Mouse (Mus musculus): Measurements from ENCODE around the gene 4430402I18Rik. TPM values are rescaled to one million over a fixed set of nuclear protein-coding genes. Genes with fewer than 3 reads are reported as not detected.

4430402I18Rik gene
- polyA plus RNA-seq, 1 experiment from 2014 or later: 3.4 TPM

DNA sequence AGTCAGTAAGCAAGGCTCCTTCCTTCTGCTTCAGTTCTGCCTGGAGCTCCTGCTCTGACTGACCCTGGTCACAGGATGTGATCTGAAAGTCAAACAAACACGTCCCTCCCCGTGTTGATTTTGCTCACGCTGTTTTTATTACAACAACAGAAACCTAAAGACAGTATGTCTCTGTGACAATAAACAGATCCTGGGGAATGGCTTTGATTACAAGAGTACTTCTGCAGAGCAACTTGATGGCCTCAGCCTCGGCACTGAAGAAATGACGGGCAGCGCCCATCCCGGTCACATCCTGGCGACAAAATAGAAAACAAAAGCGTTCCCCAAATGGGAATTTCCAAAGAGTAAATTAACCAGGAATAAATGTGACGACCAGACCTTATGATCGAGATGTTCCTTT, 2.7 kb upstream of the 4430402I18Rik start:
- Histone ChIP-seq H3K9me3 (ENCODE audit: low read length) (no peaks in the 10 kb centered on the region), H3K4me3 (ENCODE audit: low read length) (no peak overlapping the region), H3K36me3 (ENCODE audit: insufficient read depth, low read length) (no peaks in the 10 kb centered on the region), H3K4me1 (ENCODE audit: insufficient read depth, low read length) (peaks cover 7% of the 10 kb centered on the region; the same call in 1 of the 2 replicates), H3K9ac (replicated peaks; ENCODE audit: low read length) (no peak overlapping the region), H3K27me3 (ENCODE audit: insufficient read depth, low read length) (peaks cover 5% of the 10 kb centered on the region; the same call in 1 of the 2 replicates), H3K27ac (ENCODE audit: low read length) (no peak overlapping the region), H3K4me2 (replicated peaks; ENCODE audit: low read depth, low read length) (0 out of 2 replicates have a peak overlapping the region, but pooled peaks have one; percentile 15)
- WGBS: 36% methylated on average over 11 of the region's 11 CpGs
- no peak for ATAC-seq (ENCODE audit: low FRiP score, low TSS enrichment)

DNA sequence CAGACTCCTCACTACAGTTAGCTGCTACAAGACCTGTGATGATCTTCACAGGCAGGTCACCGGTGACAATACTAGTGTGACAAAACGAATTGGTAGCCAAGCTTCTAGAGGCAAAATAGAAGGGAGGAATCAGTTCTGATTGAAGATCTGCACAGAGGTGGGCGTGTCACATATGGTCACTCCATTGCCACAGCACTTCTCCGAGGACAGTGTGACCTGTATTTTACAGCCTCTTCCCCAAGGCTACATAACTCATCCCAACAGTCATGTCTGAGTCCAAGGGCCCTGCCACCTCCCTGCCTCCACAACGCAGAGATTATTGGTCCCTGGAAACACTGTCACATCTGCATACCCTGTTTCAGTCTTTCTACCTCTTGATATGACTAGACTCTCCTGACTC, 1.6 kb upstream of the 4430402I18Rik start:
- ATAC-seq (ENCODE audit: low FRiP score, low TSS enrichment): no peak
- Histone ChIP-seq H3K36me3 (ENCODE audit: insufficient read depth, low read length) (no peaks in the 10 kb centered on the region), H3K27me3 (ENCODE audit: insufficient read depth, low read length) (no peaks in the 10 kb centered on the region; the same call in 1 of the 2 replicates), H3K27ac (ENCODE audit: low read length) (no peak overlapping the region), H3K4me2 (replicated peaks; ENCODE audit: low read depth, low read length) (no peak overlapping the region), H3K4me1 (ENCODE audit: insufficient read depth, low read length) (peaks cover 15% of the 10 kb centered on the region), H3K9me3 (ENCODE audit: low read length) (no peaks in the 10 kb centered on the region), H3K4me3 (ENCODE audit: low read length) (no peak overlapping the region), H3K9ac (replicated peaks; ENCODE audit: low read length) (no peak overlapping the region)
- whole genome bisulfite sequencing: 66% methylated on average over 5 of the region's 5 CpGs

DNA sequence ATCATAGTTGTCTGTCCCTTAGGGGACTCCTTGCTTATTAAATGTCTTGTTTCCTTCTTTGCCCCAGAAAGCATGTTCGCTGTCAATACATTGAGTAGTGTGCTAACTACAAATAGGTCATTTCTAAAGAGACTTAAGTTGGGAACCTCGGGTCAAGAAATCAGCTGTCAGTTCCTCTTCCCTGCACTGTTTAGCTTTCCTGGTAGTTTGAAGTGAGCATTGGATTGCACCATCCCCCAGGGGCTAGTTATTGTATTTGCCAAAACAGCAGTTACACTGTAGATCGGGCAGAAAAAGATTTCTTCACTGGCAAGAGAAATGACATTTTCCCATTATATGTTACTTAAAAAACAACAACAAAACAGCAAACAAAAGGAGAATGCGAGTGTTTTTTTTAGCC, 578 bp upstream of the 4430402I18Rik start:
- no peak for ATAC-seq (ENCODE audit: low FRiP score, low TSS enrichment)
- peaks cover 16% of the 10 kb centered on the region for H3K4me1 ChIP-seq (ENCODE audit: insufficient read depth, low read length)
- no peaks in the 10 kb centered on the region for H3K36me3 ChIP-seq (ENCODE audit: insufficient read depth, low read length)
- no peaks in the 10 kb centered on the region for H3K9me3 ChIP-seq (ENCODE audit: low read length)
- no peak overlapping the region for H3K4me2 ChIP-seq (replicated peaks; ENCODE audit: low read depth, low read length)
- H3K9ac ChIP-seq (replicated peaks; ENCODE audit: low read length): no peak overlapping the region
- no peak overlapping the region for H3K4me3 ChIP-seq (ENCODE audit: low read length)
- WGBS: 76% methylated on average over 4 of the region's 4 CpGs
- H3K27ac ChIP-seq (ENCODE audit: low read length): no peak overlapping the region
- H3K27me3 ChIP-seq (ENCODE audit: insufficient read depth, low read length): no peaks in the 10 kb centered on the region

DNA sequence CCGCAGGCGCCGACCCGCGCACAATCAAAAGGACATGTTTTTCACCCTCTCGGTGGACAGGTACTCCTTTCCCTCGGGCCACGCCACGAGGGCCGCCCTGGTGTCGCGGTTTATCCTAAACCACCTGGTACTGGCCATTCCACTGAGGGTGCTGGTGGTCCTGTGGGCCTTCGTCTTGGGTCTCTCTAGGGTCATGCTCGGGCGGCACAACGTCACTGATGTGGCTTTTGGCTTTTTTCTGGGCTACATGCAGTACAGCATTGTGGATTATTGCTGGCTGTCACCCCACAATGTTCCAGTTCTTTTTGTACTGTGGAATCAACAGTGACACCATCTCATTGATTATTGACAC, 3.1 kb downstream of the 4430402I18Rik start:
- WGBS: 6% methylated on average over 16 of the region's 16 CpGs
- no peaks in the 10 kb centered on the region for H3K36me3 ChIP-seq (ENCODE audit: insufficient read depth, low read length)
- ATAC-seq (ENCODE audit: low FRiP score, low TSS enrichment): no peak; the same call in 1 of the 2 replicates
- H3K27me3 ChIP-seq (ENCODE audit: insufficient read depth, low read length): no peaks in the 10 kb centered on the region
- peak overlapping the region; percentile 88 for H3K9ac ChIP-seq (replicated peaks; ENCODE audit: low read length)
- H3K4me1 ChIP-seq (ENCODE audit: insufficient read depth, low read length): peaks cover 16% of the 10 kb centered on the region
- H3K9me3 ChIP-seq (ENCODE audit: low read length): no peaks in the 10 kb centered on the region
- peak overlapping the region; percentile 85 for H3K4me3 ChIP-seq (ENCODE audit: low read length)
- H3K4me2 ChIP-seq (replicated peaks; ENCODE audit: low read depth, low read length): peak overlapping the region; percentile 87
- H3K27ac ChIP-seq (ENCODE audit: low read length): no peak overlapping the region

DNA sequence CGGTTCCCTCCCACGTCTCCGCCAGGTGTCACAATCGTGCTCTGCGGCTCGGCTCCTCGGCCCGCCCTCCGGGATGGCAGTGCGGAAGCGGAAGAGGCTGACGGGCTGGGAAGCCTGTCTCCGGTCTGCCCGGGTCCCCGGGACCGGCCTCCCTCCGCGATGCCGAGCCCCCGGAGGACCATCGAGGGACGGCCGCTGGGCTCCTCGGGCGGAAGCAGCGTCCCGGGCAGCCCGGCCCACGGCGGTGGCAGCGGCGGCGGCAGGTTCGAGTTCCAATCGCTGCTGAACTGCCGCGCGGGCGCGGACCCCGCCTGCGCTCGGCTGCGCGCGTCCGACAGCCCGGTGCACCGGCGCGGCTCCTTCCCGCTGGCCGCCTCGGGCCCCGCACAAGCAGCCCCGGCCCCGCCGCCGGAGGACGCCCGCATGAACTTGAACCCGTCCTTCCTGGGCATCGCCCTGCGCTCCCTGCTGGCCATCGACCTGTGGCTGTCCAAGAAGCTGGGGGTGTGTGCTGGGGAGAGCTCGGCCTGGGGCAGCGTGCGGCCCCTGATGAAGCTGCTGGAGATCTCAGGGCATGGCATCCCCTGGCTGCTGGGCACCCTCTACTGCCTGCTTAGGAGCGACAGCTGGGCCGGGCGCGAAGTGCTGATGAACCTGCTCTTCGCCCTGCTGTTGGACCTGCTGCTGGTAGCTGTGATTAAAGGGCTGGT, 3.6 kb downstream of the 4430402I18Rik start, which contains the start of gene Plpp6:
Gene Plpp6, plus strand, starts transcription at position 112 of the 710 bp plus-strand sequence.
- WGBS: under 1% methylated on average over 64 of the region's 73 CpGs
- peak; percentile 94 for ATAC-seq (ENCODE audit: low FRiP score, low TSS enrichment)
- Histone ChIP-seq H3K4me3 (ENCODE audit: low read length) (peak within 1 kb of the TSS; percentile 85), H3K9ac (replicated peaks; ENCODE audit: low read length) (peak within 1 kb of the TSS; percentile 88), H3K4me2 (replicated peaks; ENCODE audit: low read depth, low read length) (peak within 1 kb of the TSS; percentile 87), H3K9me3 (ENCODE audit: low read length) (no peaks in the 10 kb centered on the region), H3K36me3 (ENCODE audit: insufficient read depth, low read length) (no peaks in the 10 kb centered on the region), H3K27me3 (ENCODE audit: insufficient read depth, low read length) (no peaks in the 10 kb centered on the region), H3K27ac (ENCODE audit: low read length) (peak within 1 kb of the TSS; percentile 46), H3K4me1 (ENCODE audit: insufficient read depth, low read length) (peaks cover 16% of the 10 kb centered on the region)

DNA sequence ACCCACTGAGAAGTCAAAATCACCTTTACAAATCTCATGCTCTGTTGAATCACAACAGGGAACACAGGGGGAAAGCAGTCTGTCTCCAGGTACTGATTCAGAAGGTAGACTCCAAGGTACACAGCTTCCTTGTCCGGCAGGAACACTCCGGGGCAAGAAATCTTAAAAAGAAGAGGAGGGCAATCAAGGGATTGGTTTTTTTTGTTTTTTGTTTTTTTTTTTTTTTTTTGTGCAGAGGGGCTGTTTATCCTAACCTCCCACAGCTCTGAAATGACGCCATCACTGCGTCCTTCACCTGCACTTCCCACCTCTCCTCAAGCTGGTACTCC, 4.1 kb downstream of the 4430402I18Rik start:
- 0% methylated on average over 4 of the region's 4 CpGs for WGBS
- Histone ChIP-seq H3K4me3 (ENCODE audit: low read length) (peak overlapping the region; percentile 85), H3K36me3 (ENCODE audit: insufficient read depth, low read length) (no peaks in the 10 kb centered on the region), H3K27ac (ENCODE audit: low read length) (no peak overlapping the region; the same call in 1 of the 2 replicates), H3K9ac (replicated peaks; ENCODE audit: low read length) (peak overlapping the region; percentile 88), H3K27me3 (ENCODE audit: insufficient read depth, low read length) (no peaks in the 10 kb centered on the region), H3K4me1 (ENCODE audit: insufficient read depth, low read length) (peaks cover 16% of the 10 kb centered on the region), H3K4me2 (replicated peaks; ENCODE audit: low read depth, low read length) (peak overlapping the region; percentile 87), H3K9me3 (ENCODE audit: low read length) (no peaks in the 10 kb centered on the region)
- ATAC-seq (ENCODE audit: low FRiP score, low TSS enrichment): no peak

DNA sequence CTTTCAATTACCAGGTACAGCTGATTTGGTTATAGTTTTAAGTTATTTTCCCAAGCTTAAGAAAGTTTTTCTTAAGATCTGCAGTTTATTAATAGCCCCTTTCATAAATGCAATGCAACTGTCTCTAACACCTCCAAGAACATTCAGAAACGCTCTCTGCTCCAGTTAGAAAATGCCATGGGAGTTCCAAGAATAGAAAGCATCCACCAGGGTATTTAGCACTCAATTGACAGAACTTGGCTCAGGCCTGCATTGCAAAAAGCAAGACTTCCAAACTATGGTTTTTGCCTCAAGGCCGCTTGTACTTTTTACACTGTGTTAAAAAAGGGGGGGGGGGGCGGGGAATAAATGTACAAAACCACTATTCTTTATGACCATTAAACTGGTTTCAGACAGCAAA, 4.5 kb downstream of the 4430402I18Rik start:
- ATAC-seq (ENCODE audit: low FRiP score, low TSS enrichment): no peak

DNA sequence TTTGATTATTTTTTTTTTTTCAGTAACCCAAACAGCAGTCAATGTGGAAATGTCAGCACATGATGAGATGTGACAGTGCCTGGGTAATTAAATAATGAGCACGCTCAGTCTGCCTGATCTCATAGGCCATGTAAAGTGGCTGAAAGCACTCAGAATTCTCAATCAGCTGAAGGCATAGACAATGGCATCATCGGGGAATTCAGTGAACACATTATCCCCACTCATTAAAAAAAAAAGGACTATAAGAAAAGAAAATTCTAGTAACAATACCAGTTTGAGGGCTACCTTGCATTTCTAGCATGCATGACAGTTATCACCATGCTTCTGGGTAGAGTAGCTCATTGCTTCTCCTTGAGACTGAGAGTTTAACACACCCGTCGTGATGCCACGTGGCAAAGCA, 16.3 kb downstream of the 4430402I18Rik start:
- Histone ChIP-seq H3K4me3 (ENCODE audit: low read length) (no peak overlapping the region), H3K27me3 (ENCODE audit: insufficient read depth, low read length) (no peaks in the 10 kb centered on the region), H3K27ac (ENCODE audit: low read length) (no peak overlapping the region), H3K9ac (replicated peaks; ENCODE audit: low read length) (no peak overlapping the region), H3K36me3 (ENCODE audit: insufficient read depth, low read length) (no peaks in the 10 kb centered on the region), H3K4me1 (ENCODE audit: insufficient read depth, low read length) (no peaks in the 10 kb centered on the region), H3K9me3 (ENCODE audit: low read length) (no peaks in the 10 kb centered on the region), H3K4me2 (replicated peaks; ENCODE audit: low read depth, low read length) (no peak overlapping the region)
- WGBS: 84% methylated on average over 5 of the region's 5 CpGs
- ATAC-seq (ENCODE audit: low FRiP score, low TSS enrichment): no peak

More for the DNA sequence above, 4.5 kb downstream of the 4430402I18Rik start:
- peak overlapping the region; percentile 85 for H3K4me3 ChIP-seq (ENCODE audit: low read length)
- H3K9ac ChIP-seq (replicated peaks; ENCODE audit: low read length): peak overlapping the region; percentile 88
- H3K4me2 ChIP-seq (replicated peaks; ENCODE audit: low read depth, low read length): peak overlapping the region; percentile 87
- peaks cover 16% of the 10 kb centered on the region for H3K4me1 ChIP-seq (ENCODE audit: insufficient read depth, low read length)
- 38% methylated on average over 3 of the region's 3 CpGs for WGBS
- no peaks in the 10 kb centered on the region for H3K27me3 ChIP-seq (ENCODE audit: insufficient read depth, low read length)
- no peaks in the 10 kb centered on the region for H3K9me3 ChIP-seq (ENCODE audit: low read length)
- H3K36me3 ChIP-seq (ENCODE audit: insufficient read depth, low read length): no peaks in the 10 kb centered on the region
- H3K27ac ChIP-seq (ENCODE audit: low read length): no peak overlapping the region

DNA sequence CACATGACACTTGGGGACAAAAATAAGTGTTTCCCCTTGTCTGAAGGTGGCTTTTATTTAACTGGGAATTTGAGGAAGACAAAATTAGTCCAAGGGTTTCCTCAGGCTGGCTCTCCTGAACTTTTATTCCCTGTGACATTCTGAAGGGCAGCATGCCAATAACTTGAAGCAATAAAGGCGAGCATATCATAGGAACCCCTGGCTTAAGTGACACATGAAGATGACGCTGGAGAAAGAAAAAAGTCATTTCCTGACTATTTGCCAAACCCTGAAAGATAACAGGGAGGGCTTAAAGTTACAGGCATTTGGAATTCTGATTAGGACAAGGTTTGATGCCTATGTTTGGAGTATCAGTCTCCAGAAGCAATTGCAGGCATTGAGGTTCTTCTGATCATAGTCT, 20.3 kb downstream of the 4430402I18Rik start:
- Histone ChIP-seq H3K27ac (ENCODE audit: low read length) (no peak overlapping the region), H3K9ac (replicated peaks; ENCODE audit: low read length) (no peak overlapping the region), H3K9me3 (ENCODE audit: low read length) (no peaks in the 10 kb centered on the region), H3K27me3 (ENCODE audit: insufficient read depth, low read length) (no peaks in the 10 kb centered on the region), H3K4me2 (replicated peaks; ENCODE audit: low read depth, low read length) (no peak overlapping the region), H3K4me1 (ENCODE audit: insufficient read depth, low read length) (no peaks in the 10 kb centered on the region), H3K4me3 (ENCODE audit: low read length) (no peak overlapping the region), H3K36me3 (ENCODE audit: insufficient read depth, low read length) (no peaks in the 10 kb centered on the region)
- ATAC-seq (ENCODE audit: low FRiP score, low TSS enrichment): no peak
- 48% methylated on average over 2 of the region's 2 CpGs for WGBS

DNA sequence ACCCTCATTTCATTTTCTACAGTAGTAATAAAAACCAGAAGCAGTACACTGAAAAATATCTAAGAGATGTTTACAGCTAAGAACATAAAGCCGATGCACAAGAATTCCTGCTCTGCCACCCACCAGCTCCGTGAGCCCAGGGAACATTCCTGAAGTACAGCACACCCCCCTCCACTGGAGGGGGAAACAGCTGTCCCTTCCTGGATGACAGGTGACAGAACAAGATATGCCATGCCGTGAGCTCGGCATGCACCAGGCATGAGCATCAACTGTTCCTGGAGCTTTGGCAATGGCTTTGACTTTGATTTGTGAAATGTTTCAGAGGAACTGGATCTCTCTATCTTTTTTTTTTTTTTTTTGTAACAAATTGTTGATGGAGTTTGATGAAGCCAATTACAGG, 20.8 kb downstream of the 4430402I18Rik start:
- Histone ChIP-seq H3K4me1 (ENCODE audit: insufficient read depth, low read length) (no peaks in the 10 kb centered on the region), H3K9me3 (ENCODE audit: low read length) (no peaks in the 10 kb centered on the region), H3K27me3 (ENCODE audit: insufficient read depth, low read length) (no peaks in the 10 kb centered on the region), H3K27ac (ENCODE audit: low read length) (no peak overlapping the region), H3K9ac (replicated peaks; ENCODE audit: low read length) (no peak overlapping the region), H3K4me2 (replicated peaks; ENCODE audit: low read depth, low read length) (no peak overlapping the region), H3K4me3 (ENCODE audit: low read length) (no peak overlapping the region), H3K36me3 (ENCODE audit: insufficient read depth, low read length) (no peaks in the 10 kb centered on the region)
- no peak for ATAC-seq (ENCODE audit: low FRiP score, low TSS enrichment)
- WGBS: 53% methylated on average over 4 of the region's 4 CpGs

Data from kidney, embryonic 16.5 days (tissue).